Mouse (Mus musculus): Measurements from ENCODE around the gene Emcn.

GRCm38 (mm10) chr3:137418636-137419035, 77.8 kb downstream of the Emcn start:
- TF ChIP-seq POLR2A (IDR thresholded peaks at IDR 0.05; ENCODE audit: low read depth, low read length) (no peak), CTCF (IDR thresholded peaks at IDR 0.05; ENCODE audit: borderline replicate concordance, insufficient read depth, low read length) (no peak)

All from embryonic fibroblast, embryonic 13.5 days (primary cell).